In genomic region chr12:84222405-84222961, GRCm38 (mm10) we compare ENCODE assay signal across 8 mouse cellular contexts. TPM values are rescaled to one million over a fixed set of nuclear protein-coding genes. Genes with fewer than 3 reads are reported as not detected.
A peak's percentile ranks its signal among the peaks of the same experiment; 100 is the strongest.
DNase-seq lines count a peak whose midpoint lies in the region; ATAC-seq and TF ChIP-seq lines count a peak whose summit lies in the region.

No protein-coding gene starts in this region.

- H3K4me2 ChIP-seq in intestine, embryonic 16.5 days (ENCODE audit: low read depth, low read length), result peak overlapping the region; percentile 60
- H3K4me2 ChIP-seq in midbrain, embryonic 16.5 days (ENCODE audit: low read length), result peak overlapping the region; percentile 67
- peak overlapping the region; percentile 62 for H3K4me2 ChIP-seq in stomach, postnatal 0 days (replicated peaks; ENCODE audit: low read depth)

- peaks cover 7% of the 10 kb centered on the region; the same call in 1 of the 2 replicates for H3K79me2 ChIP-seq in liver, adult 2 months (ENCODE audit: control insufficient read depth, insufficient read depth, low read length)

- H3K36me3 ChIP-seq in intestine, embryonic 16.5 days (ENCODE audit: control insufficient read depth, insufficient read depth, low read length), result no peaks in the 10 kb centered on the region
- no peaks in the 10 kb centered on the region for H3K36me3 ChIP-seq in liver, adult 2 months (ENCODE audit: control insufficient read depth, insufficient read depth, low read length)
- H3K36me3 ChIP-seq in midbrain, embryonic 16.5 days (ENCODE audit: control insufficient read depth, insufficient read depth, low read length), result no peaks in the 10 kb centered on the region
- no peaks in the 10 kb centered on the region for H3K36me3 ChIP-seq in stomach, postnatal 0 days (ENCODE audit: control insufficient read depth, insufficient read depth, low read length)

- DNase-seq in urinary bladder, postnatal 14 days (ENCODE audit: low spot score), result peak; percentile 55
- DNase-seq in urinary bladder, postnatal 10 days (ENCODE audit: low spot score), result no peak
- peak; percentile 81 for DNase-seq in embryo, embryonic 11 days
- DNase-seq in heart, adult 11 months, result peak; percentile 98
- DNase-seq in liver, adult 2 months (ENCODE audit: extremely low read depth, low read depth, low spot score), result no peak
- peak; percentile 52 for DNase-seq in stomach, postnatal 0 days (ENCODE audit: low spot score)

- no peak for TF ChIP-seq POLR2A in liver, adult 2 months (IDR thresholded peaks at IDR 0.05; ENCODE audit: extremely low read depth, insufficient read depth, low read length)

- no peaks in the 10 kb centered on the region for H3K9me3 ChIP-seq in intestine, embryonic 16.5 days (ENCODE audit: control insufficient read depth, low read length)
- no peaks in the 10 kb centered on the region for H3K9me3 ChIP-seq in midbrain, embryonic 16.5 days (replicated peaks; ENCODE audit: control insufficient read depth, low read length, poor library complexity, severe bottlenecking)
- no peaks in the 10 kb centered on the region for H3K9me3 ChIP-seq in stomach, postnatal 0 days (ENCODE audit: control insufficient read depth, low read length)

- WGBS in intestine, embryonic 16.5 days, result 6% methylated on average over 17 of the region's 17 CpGs
- WGBS in liver, adult 2 months, result 16% methylated on average over 17 of the region's 17 CpGs
- WGBS in midbrain, embryonic 16.5 days, result 1% methylated on average over 17 of the region's 17 CpGs
- WGBS in stomach, postnatal 0 days, result 4% methylated on average over 17 of the region's 17 CpGs

- H3K4me3 ChIP-seq in intestine, embryonic 16.5 days (ENCODE audit: low read length), result peak overlapping the region; percentile 45
- peak overlapping the region; percentile 54 for H3K4me3 ChIP-seq in liver, adult 2 months (ENCODE audit: insufficient read depth, low read depth, low read length)
- H3K4me3 ChIP-seq in midbrain, embryonic 16.5 days (ENCODE audit: low read depth, low read length), result peak overlapping the region; percentile 35
- H3K4me3 ChIP-seq in stomach, postnatal 0 days (ENCODE audit: low read depth, low read length), result peak overlapping the region; percentile 33

- TF ChIP-seq CTCF in liver, adult 2 months (IDR thresholded peaks at IDR 0.05; ENCODE audit: low read depth, low read length), result no peak
- peak; percentile 16; the same call in 1 of the 2 replicates for TF ChIP-seq CTCF in stomach, postnatal 0 days (IDR thresholded peaks at IDR 0.05; ENCODE audit: low read depth)

- H3K9ac ChIP-seq in intestine, embryonic 16.5 days (ENCODE audit: low read depth, low read length), result peak overlapping the region; percentile 63
- H3K9ac ChIP-seq in liver, adult 2 months (ENCODE audit: low read depth, low read length), result no peak overlapping the region
- H3K9ac ChIP-seq in midbrain, embryonic 16.5 days (ENCODE audit: low read depth, low read length), result peak overlapping the region; percentile 42
- peak overlapping the region; percentile 47 for H3K9ac ChIP-seq in stomach, postnatal 0 days (ENCODE audit: low read length)

- no peak for TF ChIP-seq EP300 in stomach, postnatal 0 days (optimal IDR thresholded peaks at IDR 0.05)

- no peaks in the 10 kb centered on the region for H3K27me3 ChIP-seq in intestine, embryonic 16.5 days (replicated peaks; ENCODE audit: control insufficient read depth, insufficient read depth, low read length)
- no peaks in the 10 kb centered on the region for H3K27me3 ChIP-seq in liver, adult 2 months (ENCODE audit: control insufficient read depth, insufficient read depth, low read length)
- no peaks in the 10 kb centered on the region for H3K27me3 ChIP-seq in midbrain, embryonic 16.5 days (ENCODE audit: control insufficient read depth, insufficient read depth, low read depth, low read length)
- H3K27me3 ChIP-seq in stomach, postnatal 0 days (ENCODE audit: control insufficient read depth, insufficient read depth, low read length), result no peaks in the 10 kb centered on the region

- H3K27ac ChIP-seq in intestine, embryonic 16.5 days (ENCODE audit: low read length), result 0 out of 2 replicates have a peak overlapping the region, but pooled peaks have one; percentile 12
- H3K27ac ChIP-seq in liver, adult 2 months (replicated peaks; ENCODE audit: insufficient read depth, low read depth, low read length), result no peak overlapping the region
- H3K27ac ChIP-seq in midbrain, embryonic 16.5 days (ENCODE audit: low read length), result peak overlapping the region; percentile 40; the same call in 1 of the 2 replicates
- H3K27ac ChIP-seq in stomach, postnatal 0 days (replicated peaks), result 0 out of 2 replicates have a peak overlapping the region, but pooled peaks have one; percentile 13

- ATAC-seq in intestine, embryonic 16.5 days, result no peak
- 0 out of 2 replicates have a peak, but pooled peaks have one; percentile 43 for ATAC-seq in midbrain, embryonic 16.5 days
- ATAC-seq in stomach, postnatal 0 days (ENCODE audit: low FRiP score, low TSS enrichment), result peak; percentile 34; the same call in 1 of the 2 replicates

- H3K4me1 ChIP-seq in intestine, embryonic 16.5 days (ENCODE audit: control insufficient read depth, insufficient read depth, low read length), result peaks cover 8% of the 10 kb centered on the region
- H3K4me1 ChIP-seq in liver, adult 2 months (ENCODE audit: control insufficient read depth, insufficient read depth, low read length), result peaks cover 6% of the 10 kb centered on the region
- peaks cover 17% of the 10 kb centered on the region for H3K4me1 ChIP-seq in midbrain, embryonic 16.5 days (ENCODE audit: control insufficient read depth, insufficient read depth, low read length)
- peaks cover 2% of the 10 kb centered on the region for H3K4me1 ChIP-seq in stomach, postnatal 0 days (replicated peaks; ENCODE audit: control insufficient read depth, insufficient read depth)

RNA-seq across cellular contexts. Expression of gene Elmsan1, which starts 3.8 kb away (rescaled TPM):
- 6.3 and 6.7 TPM in 2 replicates for polyA plus RNA-seq in intestine, embryonic 16.5 days (2015; fragmentation: Nextera tagmentation; extraction: Ambion mirVana)
- 2.3 and 3.2 TPM in 2 replicates for total RNA-seq in liver, adult 2 months (2014; rRNA removed)
- 3.4 and 3.8 TPM in 2 replicates for polyA plus RNA-seq in liver, adult 2 months (2012; rRNA removed)
- 2.7 and 3.6 TPM in 2 replicates for polyA plus RNA-seq in midbrain, embryonic 16.5 days (2015; fragmentation: Nextera tagmentation; extraction: Ambion mirVana)
- polyA plus RNA-seq in stomach, postnatal 0 days (2015; fragmentation: Nextera tagmentation; extraction: Ambion mirVana), result 4.0 and 4.1 TPM in 2 replicates

Comparison
In these comparisons a context has a peak if more than half of its experiments do, and no peak if none do; other contexts are left out.
1. DNase-seq: peak in urinary bladder, postnatal 14 days (single experiment), embryo, embryonic 11 days (single experiment), heart, adult 11 months (single experiment) and stomach, postnatal 0 days (single experiment); none in urinary bladder, postnatal 10 days (single experiment) and liver, adult 2 months (single experiment).
2. Peak in every context shown above with its lines, with median percentiles within 50 percentile points of each other: H3K4me2 ChIP-seq and H3K4me3 ChIP-seq.